Mouse (Mus musculus): Measurements from ENCODE around the gene Spindoc. TPM values are rescaled to one million over a fixed set of nuclear protein-coding genes. Genes with fewer than 3 reads are reported as not detected.

The Spindoc gene
- total RNA-seq, 2 experiments from 2014 or later: 23.2 to 23.8 TPM

GRCm38 (mm10) chr19:7335656-7336055, 47.1 kb downstream of the Spindoc start:
- DNase-seq: no peak

GRCm38 (mm10) chr19:7334049-7334448, 48.7 kb downstream of the Spindoc start:
- no peak for DNase-seq

- DNase-seq: no peak
Measured at GRCm38 (mm10) chr19:7321391-7321790, 61.4 kb downstream of the Spindoc start.

GRCm38 (mm10) chr19:7320181-7320580, 62.6 kb downstream of the Spindoc start:
- no peak for DNase-seq

GRCm38 (mm10) chr19:7317716-7318115, 65.1 kb downstream of the Spindoc start:
- no peak for DNase-seq

DNA sequence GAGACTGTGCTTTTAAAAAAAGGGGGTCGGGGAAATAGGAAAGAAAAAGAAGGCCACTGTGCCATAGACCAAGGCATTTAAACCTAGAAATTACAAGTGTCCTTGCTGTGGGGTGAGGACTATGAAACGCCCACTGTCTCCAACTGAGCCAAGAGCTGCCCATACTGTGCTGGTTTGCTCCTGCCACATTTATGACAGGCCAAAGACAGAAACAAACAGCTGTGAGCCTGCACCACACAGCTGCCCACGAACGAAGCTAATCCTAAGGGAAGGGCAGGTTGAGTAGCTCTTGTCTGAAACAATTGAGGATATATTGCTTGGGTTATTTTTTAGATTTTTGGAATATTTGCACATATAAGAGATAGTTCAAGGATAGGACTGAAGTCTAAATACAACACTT, 66.0 kb downstream of the Spindoc start:
- no peak for DNase-seq

DNA sequence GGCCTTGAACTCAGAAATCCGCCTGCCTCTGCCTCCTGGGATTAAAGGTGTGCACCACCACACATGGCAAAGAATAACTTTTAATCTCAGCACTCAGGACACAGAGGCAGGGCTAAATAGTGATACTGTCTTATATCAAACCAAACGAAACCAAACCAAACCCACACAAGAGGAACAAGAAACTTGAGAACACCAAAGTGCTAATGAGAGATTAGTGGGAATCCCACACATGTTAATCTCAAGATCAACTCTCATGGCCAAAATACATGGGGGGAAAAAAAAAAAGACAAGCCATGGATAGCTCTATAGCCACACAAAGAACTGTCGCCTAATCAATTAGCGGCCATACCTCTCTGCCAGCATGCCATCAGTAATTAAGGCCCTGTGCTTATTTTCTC, 67.2 kb downstream of the Spindoc start:
- no peak for DNase-seq

GRCm38 (mm10) chr19:7314976-7315586, 67.7 kb downstream of the Spindoc start:
- peak; percentile 43 for DNase-seq

- no peak for DNase-seq
Measured at GRCm38 (mm10) chr19:7313660-7314059, 69.1 kb downstream of the Spindoc start.

DNA sequence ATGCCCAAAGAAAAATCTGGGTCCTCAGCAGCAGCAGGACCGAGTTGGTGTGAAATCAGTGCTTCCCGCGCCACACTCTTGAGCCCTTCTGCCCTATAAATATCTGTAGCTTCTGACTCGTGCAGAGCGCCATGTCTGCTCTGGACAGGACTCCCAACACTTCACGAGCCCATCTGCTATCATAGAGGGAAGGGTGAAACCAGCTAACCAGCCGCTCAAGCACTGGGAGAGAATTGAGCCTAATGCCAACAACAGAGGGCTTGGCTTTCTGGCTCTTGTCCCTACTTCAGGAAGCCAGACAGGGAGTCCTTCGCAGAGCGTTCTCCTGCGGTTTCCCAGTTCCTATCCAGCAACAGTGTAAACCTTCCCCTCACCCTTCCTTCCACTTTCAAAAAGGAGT, 71.5 kb downstream of the Spindoc start:
- DNase-seq: peak; percentile 47

- peak; percentile 65 for DNase-seq
Measured at GRCm38 (mm10) chr19:7310704-7311103, 72.1 kb downstream of the Spindoc start.

DNA sequence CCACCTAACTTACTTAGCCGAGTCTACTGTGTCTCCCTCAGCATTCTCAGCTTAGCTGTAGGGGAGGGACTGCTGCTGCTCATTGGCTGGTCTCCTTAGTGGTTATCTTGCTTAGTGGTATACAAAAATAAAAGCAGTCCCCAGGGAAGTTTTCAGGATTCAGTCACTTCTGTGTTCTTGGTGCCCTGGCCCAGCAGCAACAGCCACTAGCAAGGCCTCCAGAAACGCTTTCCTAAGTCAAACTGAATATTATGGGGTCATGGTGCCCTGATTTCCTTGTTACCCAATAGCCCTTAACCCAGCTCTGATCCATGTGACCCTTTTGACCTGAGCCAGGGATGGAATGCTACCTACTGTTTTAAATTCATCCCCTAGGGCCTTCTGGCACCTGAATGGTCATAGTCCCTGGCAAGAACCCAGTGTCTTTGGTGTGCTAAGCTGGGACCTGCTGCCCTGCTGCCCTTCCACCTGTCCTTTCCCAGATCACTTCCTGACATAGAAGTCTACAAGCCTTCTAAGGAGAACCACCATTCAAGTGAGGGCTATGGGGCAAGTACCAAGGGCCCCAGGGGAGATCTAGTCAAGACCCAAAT, 73.0 kb downstream of the Spindoc start:
- peak; percentile 36 for DNase-seq

- peak; percentile 52 for DNase-seq
Measured at GRCm38 (mm10) chr19:7307995-7308770, 74.6 kb downstream of the Spindoc start.

GRCm38 (mm10) chr19:7306968-7307367, 75.8 kb downstream of the Spindoc start:
- DNase-seq: peak; percentile 48

DNA sequence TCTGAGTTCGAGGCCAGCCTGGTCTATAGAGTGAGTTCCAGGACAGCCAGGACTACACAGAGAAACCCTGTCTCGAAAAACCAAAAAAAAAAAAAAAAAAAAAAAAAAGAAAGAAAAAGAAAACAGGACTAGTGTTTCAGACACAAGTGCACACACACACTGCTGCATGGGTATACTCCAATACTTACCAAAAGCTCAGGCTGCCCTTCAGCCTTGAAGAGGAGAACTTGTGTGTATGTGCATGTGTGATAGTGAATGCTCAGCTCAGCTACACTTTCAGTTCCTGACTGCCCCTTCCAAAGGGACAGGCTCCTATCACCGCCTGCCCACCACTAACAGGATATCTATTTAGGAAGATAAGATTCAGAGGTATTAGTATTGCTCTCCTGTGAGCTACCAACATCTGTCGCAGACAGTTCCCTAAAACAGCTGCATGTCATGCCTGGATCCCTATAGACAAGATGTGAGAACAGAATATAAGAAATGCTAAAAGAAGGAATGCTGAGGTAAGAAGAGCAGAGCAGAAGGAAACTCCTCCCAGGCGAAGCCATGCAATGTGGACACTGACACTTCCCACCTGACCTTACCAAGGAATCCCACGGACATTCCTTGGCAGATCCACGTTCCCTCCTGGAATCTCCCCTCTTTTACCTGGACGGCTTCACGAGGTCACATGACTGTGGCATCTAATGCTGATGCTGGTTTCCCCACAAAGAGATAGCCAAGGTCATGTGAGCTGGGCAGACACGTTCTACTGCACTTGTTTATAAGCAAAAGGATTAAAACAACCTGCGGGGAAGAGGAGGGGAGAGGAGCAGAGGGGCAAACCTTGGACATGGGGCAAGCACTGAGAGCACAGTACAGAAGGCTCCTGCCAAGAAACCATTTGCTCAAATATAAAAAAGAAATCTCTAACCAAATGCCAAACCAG, 77.1 kb downstream of the Spindoc start:
- DNase-seq: no peak

- no peak for DNase-seq
Measured at GRCm38 (mm10) chr19:7304801-7305200, 78.0 kb downstream of the Spindoc start.

Small RNA genes within 50 kb of the gene (microRNA-seq; reads per million reads assigned to microRNA genes)
- gene Mir6991: not detected

Other genes starting within 250 kb of the Spindoc start
- gene Otub1, start 176.7 kb downstream of the Spindoc start, total RNA-seq (2021): 100 to 1,000 TPM; 104 to 105 TPM
- 1,000 to 10,000 TPM; 1,477 to 1,649 TPM for gene Cox8a, start 165.4 kb downstream of the Spindoc start, total RNA-seq (2021)
- 10 to 100 TPM; 27.2 to 38.8 TPM for gene Naa40, start 141.8 kb downstream of the Spindoc start, total RNA-seq (2021)
- 1 to 10 TPM; 4.5 to 7.6 TPM for gene Rcor2, start 115.7 kb downstream of the Spindoc start, total RNA-seq (2021)
- 10 to 100 TPM; 61.8 to 73.3 TPM for gene Mark2, start 41.1 kb downstream of the Spindoc start, total RNA-seq (2021)
- gene 2700081O15Rik, start 34.6 kb upstream of the Spindoc start, total RNA-seq (2021): 10 to 100 TPM; 29.6 to 37.6 TPM
- 100 to 1,000 TPM; 128 to 139 TPM for gene Rtn3, start 100.3 kb upstream of the Spindoc start, total RNA-seq (2021)
- 100 to 1,000 TPM in 1 of 2 experiments, 10 to 100 TPM in 1; 92.3 to 110 TPM for gene Atl3, start 111.0 kb upstream of the Spindoc start, total RNA-seq (2021)
- gene Pla2g16, start 174.5 kb upstream of the Spindoc start, total RNA-seq (2021): 10 to 100 TPM; 83.3 to 97.3 TPM
- gene Lgals12, start 224.2 kb upstream of the Spindoc start, total RNA-seq (2021): 10 to 100 TPM; 20.3 to 29.6 TPM
- gene Hrasls5, start 229.5 kb upstream of the Spindoc start, total RNA-seq (2021): under 1 TPM in 1 of 2 experiments, not detected in 1; 0.39 TPM